Mouse (Mus musculus): Measurements from ENCODE around the gene Mettl24.

Gene Mettl24

GRCm38 (mm10) chr10:40683092-40683867, at the start of gene Mettl24:
Gene Mettl24, plus strand, starts transcription at chr10:40683282.
- no peak for DNase-seq (ENCODE audit: low spot score in 2 of 2)

GRCm38 (mm10) chr10:40637331-40637730, 45.8 kb upstream of the Mettl24 start:
- no peak for DNase-seq (ENCODE audit: low spot score in 2 of 2)

GRCm38 (mm10) chr10:40638276-40638675, 44.8 kb upstream of the Mettl24 start:
- no peak for DNase-seq (ENCODE audit: low spot score in 2 of 2)

GRCm38 (mm10) chr10:40638823-40639819, 44.0 kb upstream of the Mettl24 start:
- no peak for DNase-seq (ENCODE audit: low spot score in 2 of 2)

GRCm38 (mm10) chr10:40640406-40640805, 42.7 kb upstream of the Mettl24 start:
- no peak for DNase-seq (ENCODE audit: low spot score in 2 of 2)

- DNase-seq (ENCODE audit: low spot score in 2 of 2), result no peak
These were observed 41.2 kb upstream of the Mettl24 start for GRCm38 (mm10) chr10:40641901-40642300.

- no peak for DNase-seq (ENCODE audit: low spot score in 2 of 2)
These were observed 40.0 kb upstream of the Mettl24 start for GRCm38 (mm10) chr10:40643126-40643525.

GRCm38 (mm10) chr10:40644456-40644855, 38.6 kb upstream of the Mettl24 start:
- DNase-seq (ENCODE audit: low spot score in 2 of 2), result no peak

GRCm38 (mm10) chr10:40645346-40645745, 37.7 kb upstream of the Mettl24 start:
- no peak for DNase-seq (ENCODE audit: low spot score in 2 of 2)

- no peak for DNase-seq (ENCODE audit: low spot score in 2 of 2)
These were observed 34.3 kb upstream of the Mettl24 start for GRCm38 (mm10) chr10:40648776-40649175.

- no peak for DNase-seq (ENCODE audit: low spot score in 2 of 2)
These were observed 33.4 kb upstream of the Mettl24 start for GRCm38 (mm10) chr10:40649634-40650033.

- DNase-seq (ENCODE audit: low spot score in 2 of 2), result no peak
These were observed 31.4 kb upstream of the Mettl24 start for GRCm38 (mm10) chr10:40651676-40652075.

GRCm38 (mm10) chr10:40665270-40665669, 17.8 kb upstream of the Mettl24 start:
- no peak for DNase-seq (ENCODE audit: low spot score in 2 of 2)

GRCm38 (mm10) chr10:40666943-40667342, 16.1 kb upstream of the Mettl24 start:
- DNase-seq (ENCODE audit: low spot score in 2 of 2), result no peak

GRCm38 (mm10) chr10:40668640-40669039, 14.4 kb upstream of the Mettl24 start:
- no peak for DNase-seq (ENCODE audit: low spot score in 2 of 2)

GRCm38 (mm10) chr10:40672587-40673296, 10.3 kb upstream of the Mettl24 start:
- DNase-seq (ENCODE audit: low spot score in 2 of 2), result no peak

GRCm38 (mm10) chr10:40673297-40673665, 9.8 kb upstream of the Mettl24 start:
- no peak for DNase-seq (ENCODE audit: low spot score in 2 of 2)

- DNase-seq (ENCODE audit: low spot score in 2 of 2), result no peak
These were observed 8.9 kb upstream of the Mettl24 start for GRCm38 (mm10) chr10:40674151-40674550.

- no peak for DNase-seq (ENCODE audit: low spot score in 2 of 2)
These were observed 7.2 kb upstream of the Mettl24 start for GRCm38 (mm10) chr10:40675921-40676320.

- no peak for DNase-seq (ENCODE audit: low spot score in 2 of 2)
These were observed 4.6 kb upstream of the Mettl24 start for GRCm38 (mm10) chr10:40678477-40678876.

- DNase-seq (ENCODE audit: low spot score in 2 of 2), result no peak
These were observed 612 bp upstream of the Mettl24 start for GRCm38 (mm10) chr10:40682470-40682869.

GRCm38 (mm10) chr10:40683868-40684253, 779 bp downstream of the Mettl24 start:
- DNase-seq (ENCODE audit: low spot score in 2 of 2), result no peak
